Mouse (Mus musculus): ENCODE measurements around the gene Crisp2. TPM values are rescaled to one million over a fixed set of nuclear protein-coding genes. Genes with fewer than 3 reads are reported as not detected.

The Crisp2 gene
- polyA plus RNA-seq (2014; fragmentation: Illumina TruSeq; extraction: RNeasy Lipid Tissue Mini Kit (QIAGEN cat#74804); ENCODE audit: low read depth, low replicate concordance): 2.1 TPM

GRCm38 (mm10) chr17:40806953-40807572, at the start of gene Crisp2:
Gene Crisp2 (minus strand): TSS chr17:40807003.

GRCm38 (mm10) chr17:40810934-40811333, 4.1 kb upstream of the Crisp2 start, which contains the start of gene Rhag:
Gene Rhag (plus strand): TSS chr17:40811126.

GRCm38 (mm10) chr17:40726820-40727219, 80.0 kb downstream of the Crisp2 start, which contains the start of gene Esp1:
Gene Esp1 (plus strand): TSS chr17:40727120.

Other genes starting within 250 kb of the Crisp2 start
- not detected for gene Esp6, start 245.5 kb downstream of the Crisp2 start, polyA plus RNA-seq (2014; fragmentation: Illumina TruSeq; extraction: RNeasy Lipid Tissue Mini Kit (QIAGEN cat#74804); ENCODE audit: low read depth, low replicate concordance)
- gene Esp4, start 208.4 kb downstream of the Crisp2 start, polyA plus RNA-seq (2014; fragmentation: Illumina TruSeq; extraction: RNeasy Lipid Tissue Mini Kit (QIAGEN cat#74804); ENCODE audit: low read depth, low replicate concordance): not detected
- gene Esp3, start 174.9 kb downstream of the Crisp2 start, polyA plus RNA-seq (2014; fragmentation: Illumina TruSeq; extraction: RNeasy Lipid Tissue Mini Kit (QIAGEN cat#74804); ENCODE audit: low read depth, low replicate concordance): not detected
- not detected for gene Esp1, start 79.9 kb downstream of the Crisp2 start, polyA plus RNA-seq (2014; fragmentation: Illumina TruSeq; extraction: RNeasy Lipid Tissue Mini Kit (QIAGEN cat#74804); ENCODE audit: low read depth, low replicate concordance)
- gene Rhag, start 4.1 kb upstream of the Crisp2 start, polyA plus RNA-seq (2014; fragmentation: Illumina TruSeq; extraction: RNeasy Lipid Tissue Mini Kit (QIAGEN cat#74804); ENCODE audit: low read depth, low replicate concordance): not detected
- gene 9130008F23Rik, start 73.6 kb upstream of the Crisp2 start, polyA plus RNA-seq (2014; fragmentation: Illumina TruSeq; extraction: RNeasy Lipid Tissue Mini Kit (QIAGEN cat#74804); ENCODE audit: low read depth, low replicate concordance): 0.24 TPM
- gene Glyatl3, start 107.3 kb upstream of the Crisp2 start, polyA plus RNA-seq (2014; fragmentation: Illumina TruSeq; extraction: RNeasy Lipid Tissue Mini Kit (QIAGEN cat#74804); ENCODE audit: low read depth, low replicate concordance): not detected
- 229 TPM for gene Mut, start 127.7 kb upstream of the Crisp2 start, polyA plus RNA-seq (2014; fragmentation: Illumina TruSeq; extraction: RNeasy Lipid Tissue Mini Kit (QIAGEN cat#74804); ENCODE audit: low read depth, low replicate concordance)
- 8.4 TPM for gene Cenpq, start 128.0 kb upstream of the Crisp2 start, polyA plus RNA-seq (2014; fragmentation: Illumina TruSeq; extraction: RNeasy Lipid Tissue Mini Kit (QIAGEN cat#74804); ENCODE audit: low read depth, low replicate concordance)

Measured in liver, adult 10 weeks (tissue).